Mouse (Mus musculus) heart, embryonic 11.5 days (tissue): ENCODE measurements around the gene Olfr803. TPM values are rescaled to one million over a fixed set of nuclear protein-coding genes. Genes with fewer than 3 reads are reported as not detected.

Source experiments
- ATAC-seq: fragments of 200-750 bp; cut with Nextera tagmentation; replicated peaks from 2 replicates; pipeline ENCODE4 v1.8.0; 2017; ENCODE audit warnings: moderate library complexity; ENCODE audit not compliant: insufficient number of reproducible peaks, low FRiP score, low TSS enrichment
- H3K27ac ChIP-seq: fragments of 300-500 bp; sonication (generic); 2 replicates; pipeline ENCODE4 v1.5.1; 2014; ENCODE audit warnings: mild to moderate bottlenecking, low read depth, low read length
- H3K27me3 ChIP-seq: fragments of 300-500 bp; sonication (generic); 2 replicates; pipeline ENCODE4 v1.6.1; 2014; ENCODE audit warnings: mild to moderate bottlenecking, low read length, mixed read lengths; ENCODE audit not compliant: control insufficient read depth, insufficient read depth
- H3K36me3 ChIP-seq: fragments of 300-500 bp; sonication (generic); 2 replicates; pipeline ENCODE4 v1.6.1; 2014; ENCODE audit warnings: mild to moderate bottlenecking, low read length, moderate library complexity, mixed read lengths; ENCODE audit not compliant: control insufficient read depth, insufficient read depth
- H3K4me1 ChIP-seq: fragments of 300-500 bp; sonication (generic); 2 replicates; pipeline ENCODE4 v1.6.1; 2014; ENCODE audit warnings: low read length; ENCODE audit not compliant: control insufficient read depth, insufficient read depth
- H3K4me2 ChIP-seq: fragments of 300-500 bp; sonication (generic); 2 replicates; pipeline ENCODE4 v1.6.1; 2014; ENCODE audit warnings: mild to moderate bottlenecking, moderate library complexity
- H3K4me3 ChIP-seq: fragments of 300-500 bp; sonication (generic); 2 replicates; pipeline ENCODE4 v1.5.1; 2014; ENCODE audit warnings: low read depth, low read length
- H3K9ac ChIP-seq: fragments of 300-500 bp; sonication (generic); 2 replicates; pipeline ENCODE4 v1.6.1; 2014; ENCODE audit warnings: mild to moderate bottlenecking, low read depth, low read length, moderate library complexity
- H3K9me3 ChIP-seq: fragments of 300-500 bp; sonication (generic); replicated peaks from 2 replicates; pipeline ENCODE4 v1.6.1; 2016; ENCODE audit warnings: low read length; ENCODE audit not compliant: control insufficient read depth
- WGBS: fragments of 180-500 bp; shearing (Covaris S2); extraction: QIAGEN DNeasy Blood & Tissue Kit; methylation state at CpG from one replicate; pipeline ENCODE4 v1.1.7; 2014; ENCODE audit not compliant: insufficient replicate concordance; 5-methylcytosine and 5-hydroxymethylcytosine counted together
- polyA plus RNA-seq: library from polyadenylated mRNA; unstranded; fragments of >200 nt; fragmentation: Nextera tagmentation; extraction: Ambion mirVana; gene quantifications from 2 replicates; pipeline ENCODE4 v1.2.1, GENCODE M21; 2014

Gene Olfr803
- polyA plus RNA-seq, result not detected in 2 replicates

GRCm38 (mm10) chr10:129694186-129694585 lies at the start of gene Olfr803:
Gene Olfr803, minus strand, starts transcription at chr10:129694286.
- H3K4me3 ChIP-seq, result no peak within 1 kb of the TSS
- 68% methylated on average over 2 of the region's 2 CpGs for WGBS

GRCm38 (mm10) chr10:129741821-129742220 lies 47.7 kb upstream of the Olfr803 start, which contains the start of gene Olfr806:
Gene Olfr806, minus strand, starts transcription at chr10:129741921.
- H3K4me2 ChIP-seq, result no peak within 1 kb of the TSS
- no peaks in the 10 kb centered on the region for H3K9me3 ChIP-seq
- no peak within 1 kb of the TSS for H3K4me3 ChIP-seq
- H3K9ac ChIP-seq, result no peak within 1 kb of the TSS
- H3K27me3 ChIP-seq, result no peaks in the 10 kb centered on the region
- H3K27ac ChIP-seq, result no peak within 1 kb of the TSS
- no peaks in the 10 kb centered on the region for H3K4me1 ChIP-seq
- no peaks in the 10 kb centered on the region for H3K36me3 ChIP-seq
- ATAC-seq, result no peak

More at GRCm38 (mm10) chr10:129694186-129694585, at the start of gene Olfr803:
- no peak within 1 kb of the TSS for H3K9ac ChIP-seq
- no peaks in the 10 kb centered on the region for H3K36me3 ChIP-seq
- H3K9me3 ChIP-seq, result no peaks in the 10 kb centered on the region
- no peak for ATAC-seq
- H3K4me2 ChIP-seq, result no peak within 1 kb of the TSS
- no peaks in the 10 kb centered on the region for H3K4me1 ChIP-seq
- no peaks in the 10 kb centered on the region for H3K27me3 ChIP-seq
- no peak within 1 kb of the TSS for H3K27ac ChIP-seq

- H3K36me3 ChIP-seq, result no peaks in the 10 kb centered on the region
- no peak within 1 kb of the TSS for H3K4me2 ChIP-seq
- H3K9ac ChIP-seq, result no peak within 1 kb of the TSS
- H3K27me3 ChIP-seq, result no peaks in the 10 kb centered on the region
- H3K4me3 ChIP-seq, result no peak within 1 kb of the TSS
- no peaks in the 10 kb centered on the region for H3K9me3 ChIP-seq
- ATAC-seq, result no peak
- no peak within 1 kb of the TSS for H3K27ac ChIP-seq
- 90% methylated on average over 2 of the region's 2 CpGs for WGBS
- H3K4me1 ChIP-seq, result no peaks in the 10 kb centered on the region
These were observed 35.2 kb upstream of the Olfr803 start, which contains the start of gene Olfr805 for GRCm38 (mm10) chr10:129729275-129729674. Gene Olfr805, minus strand, starts transcription at chr10:129729375.

GRCm38 (mm10) chr10:129702910-129703309 lies 8.8 kb upstream of the Olfr803 start, which contains the start of gene Olfr804:
Gene Olfr804, plus strand, starts transcription at chr10:129703210.
- Histone ChIP-seq H3K9me3 (no peaks in the 10 kb centered on the region), H3K36me3 (no peaks in the 10 kb centered on the region), H3K4me1 (no peaks in the 10 kb centered on the region), H3K27ac (no peak within 1 kb of the TSS), H3K9ac (no peak within 1 kb of the TSS), H3K4me3 (no peak within 1 kb of the TSS), H3K4me2 (no peak within 1 kb of the TSS), H3K27me3 (no peaks in the 10 kb centered on the region)
- no peak for ATAC-seq

- Histone ChIP-seq H3K4me1 (no peaks in the 10 kb centered on the region), H3K9me3 (no peaks in the 10 kb centered on the region), H3K36me3 (no peaks in the 10 kb centered on the region), H3K9ac (no peak within 1 kb of the TSS), H3K27ac (no peak within 1 kb of the TSS), H3K4me3 (no peak within 1 kb of the TSS), H3K27me3 (no peaks in the 10 kb centered on the region), H3K4me2 (no peak within 1 kb of the TSS)
- WGBS, result 73% methylated on average over 1 of the region's 1 CpGs
- no peak for ATAC-seq
These were observed 6.0 kb downstream of the Olfr803 start, which contains the start of gene Olfr802 for GRCm38 (mm10) chr10:129688069-129688468. Gene Olfr802, minus strand, starts transcription at chr10:129688169.

GRCm38 (mm10) chr10:129673765-129674164 lies 20.3 kb downstream of the Olfr803 start, which contains the start of gene Olfr801:
Gene Olfr801, minus strand, starts transcription at chr10:129673865.
- no peak within 1 kb of the TSS for H3K27ac ChIP-seq
- H3K4me1 ChIP-seq, result no peaks in the 10 kb centered on the region
- H3K27me3 ChIP-seq, result no peaks in the 10 kb centered on the region
- H3K4me2 ChIP-seq, result no peak within 1 kb of the TSS
- H3K9ac ChIP-seq, result no peak within 1 kb of the TSS
- H3K9me3 ChIP-seq, result no peaks in the 10 kb centered on the region
- ATAC-seq, result no peak
- no peak within 1 kb of the TSS for H3K4me3 ChIP-seq
- no peaks in the 10 kb centered on the region for H3K36me3 ChIP-seq
- 63% methylated on average over 1 of the region's 1 CpGs for WGBS

GRCm38 (mm10) chr10:129657394-129657793 lies 36.7 kb downstream of the Olfr803 start, which contains the start of gene Olfr800:
Gene Olfr800, plus strand, starts transcription at chr10:129657694.
- Histone ChIP-seq H3K4me2 (no peak within 1 kb of the TSS), H3K27me3 (no peaks in the 10 kb centered on the region), H3K9me3 (no peaks in the 10 kb centered on the region), H3K36me3 (no peaks in the 10 kb centered on the region), H3K4me1 (no peaks in the 10 kb centered on the region), H3K4me3 (no peak within 1 kb of the TSS), H3K9ac (no peak within 1 kb of the TSS), H3K27ac (no peak within 1 kb of the TSS)
- ATAC-seq, result no peak

- Histone ChIP-seq H3K27me3 (no peaks in the 10 kb centered on the region), H3K36me3 (no peaks in the 10 kb centered on the region), H3K4me2 (no peak overlapping the region), H3K4me1 (no peaks in the 10 kb centered on the region), H3K27ac (no peak overlapping the region), H3K4me3 (no peak overlapping the region), H3K9ac (no peak overlapping the region), H3K9me3 (no peaks in the 10 kb centered on the region)
- 67% methylated on average over 1 of the region's 1 CpGs for WGBS
- ATAC-seq, result no peak
These were observed 42.3 kb downstream of the Olfr803 start for GRCm38 (mm10) chr10:129651763-129652162.
